Mouse (Mus musculus): ENCODE measurements at regions not wholly inside any gene's neighbourhood (a gene's known extent, or its start where the extent isn't known, plus 50 kb on each side); places are given as distances from the start of the nearest gene placed in this dataset.
"Not testable (repeated sequence)": the region's sequence is repeated elsewhere in the genome, so short reads cannot be mapped to it uniquely, and the experiment has no call there.

- WGBS = 64% methylated on average over 6 of the region's 6 CpGs
- peak; percentile 85 for ATAC-seq
- H3K27me3 ChIP-seq = no peaks in the 10 kb centered on the region
- no peaks in the 10 kb centered on the region for H3K36me3 ChIP-seq
- no peak overlapping the region for H3K4me3 ChIP-seq (replicated peaks)
- H3K27ac ChIP-seq = no peak overlapping the region
- H3K4me2 ChIP-seq (replicated peaks) = no peak overlapping the region
- no peaks in the 10 kb centered on the region for H3K9me3 ChIP-seq
- H3K9ac ChIP-seq (replicated peaks) = no peak overlapping the region
- no peaks in the 10 kb centered on the region for H3K4me1 ChIP-seq (replicated peaks)
Measured at GRCm38 (mm10) chrX:19903962-19904930, 155.1 kb upstream of the Chst7 start.

- H3K4me3 ChIP-seq (replicated peaks) = no peak overlapping the region
- H3K4me1 ChIP-seq (replicated peaks) = no peaks in the 10 kb centered on the region
- ATAC-seq = 0 out of 2 replicates have a peak, but pooled peaks have one; percentile 43
- H3K9me3 ChIP-seq = no peaks in the 10 kb centered on the region
- no peaks in the 10 kb centered on the region for H3K27me3 ChIP-seq
- no peak overlapping the region for H3K9ac ChIP-seq (replicated peaks)
- no peak overlapping the region for H3K27ac ChIP-seq
- no peaks in the 10 kb centered on the region for H3K36me3 ChIP-seq
- no peak overlapping the region for H3K4me2 ChIP-seq (replicated peaks)
Measured at GRCm38 (mm10) chrX:19906646-19907371, 152.6 kb upstream of the Chst7 start.

- no peak overlapping the region for H3K27ac ChIP-seq
- H3K4me1 ChIP-seq (replicated peaks) = no peaks in the 10 kb centered on the region
- no peaks in the 10 kb centered on the region for H3K27me3 ChIP-seq
- H3K4me2 ChIP-seq (replicated peaks) = no peak overlapping the region
- H3K9me3 ChIP-seq = no peaks in the 10 kb centered on the region
- H3K36me3 ChIP-seq = no peaks in the 10 kb centered on the region
- H3K9ac ChIP-seq (replicated peaks) = no peak overlapping the region
- ATAC-seq = no peak
- no peak overlapping the region for H3K4me3 ChIP-seq (replicated peaks)
- 89% methylated on average over 1 of the region's 1 CpGs for WGBS
Measured at GRCm38 (mm10) chrX:19917001-19917400, 142.4 kb upstream of the Chst7 start.

- not testable (repeated sequence) for H3K9me3 ChIP-seq; H3K27me3 ChIP-seq; H3K4me3 ChIP-seq (replicated peaks); H3K4me1 ChIP-seq (replicated peaks); H3K4me2 ChIP-seq (replicated peaks); H3K27ac ChIP-seq; H3K36me3 ChIP-seq; ATAC-seq; H3K9ac ChIP-seq (replicated peaks)
- WGBS = 68% methylated on average over 3 of the region's 3 CpGs
Measured at GRCm38 (mm10) chrX:19929376-19929775, 130.0 kb upstream of the Chst7 start.

- WGBS = 72% methylated on average over 3 of the region's 3 CpGs
- no peak overlapping the region for H3K27ac ChIP-seq
Measured at GRCm38 (mm10) chrX:19929866-19930265, 129.5 kb upstream of the Chst7 start.

GRCm38 (mm10) chrX:19943305-19943704 lies 116.1 kb upstream of the Chst7 start:
- no peak overlapping the region for H3K27ac ChIP-seq
- H3K4me2 ChIP-seq (replicated peaks) = no peak overlapping the region
- H3K36me3 ChIP-seq = no peaks in the 10 kb centered on the region
- H3K27me3 ChIP-seq = no peaks in the 10 kb centered on the region
- ATAC-seq = no peak
- H3K4me3 ChIP-seq (replicated peaks) = no peak overlapping the region
- WGBS = 71% methylated on average over 2 of the region's 2 CpGs
- H3K9ac ChIP-seq (replicated peaks) = no peak overlapping the region
- no peaks in the 10 kb centered on the region for H3K9me3 ChIP-seq
- no peaks in the 10 kb centered on the region for H3K4me1 ChIP-seq (replicated peaks)

More at GRCm38 (mm10) chrX:19929866-19930265, 129.5 kb upstream of the Chst7 start:
- H3K36me3 ChIP-seq = no peaks in the 10 kb centered on the region
- no peak overlapping the region for H3K4me3 ChIP-seq (replicated peaks)
- H3K4me1 ChIP-seq (replicated peaks) = no peaks in the 10 kb centered on the region
- H3K9me3 ChIP-seq = no peaks in the 10 kb centered on the region
- no peak overlapping the region for H3K9ac ChIP-seq (replicated peaks)
- no peak overlapping the region for H3K4me2 ChIP-seq (replicated peaks)
- ATAC-seq = no peak
- H3K27me3 ChIP-seq = no peaks in the 10 kb centered on the region
